Mouse (Mus musculus) lung, adult 2 months (tissue): ENCODE results near the gene 1700007K13Rik.

Source experiments
- CTCF ChIP-seq: fragments of 200-500 bp; IDR thresholded peaks from 2 replicates; pipeline ENCODE4 v1.5.1; 2011; ENCODE audit warnings: mild to moderate bottlenecking, low read length, control low read depth; ENCODE audit not compliant: insufficient read depth
- POLR2A ChIP-seq: fragments of 200-500 bp; IDR thresholded peaks from 2 replicates; pipeline ENCODE4 v1.6.1; 2011; ENCODE audit warnings: low read depth, mild to moderate bottlenecking, control low read depth, low read length, borderline replicate concordance; ENCODE audit errors: extremely low read depth

DNA sequence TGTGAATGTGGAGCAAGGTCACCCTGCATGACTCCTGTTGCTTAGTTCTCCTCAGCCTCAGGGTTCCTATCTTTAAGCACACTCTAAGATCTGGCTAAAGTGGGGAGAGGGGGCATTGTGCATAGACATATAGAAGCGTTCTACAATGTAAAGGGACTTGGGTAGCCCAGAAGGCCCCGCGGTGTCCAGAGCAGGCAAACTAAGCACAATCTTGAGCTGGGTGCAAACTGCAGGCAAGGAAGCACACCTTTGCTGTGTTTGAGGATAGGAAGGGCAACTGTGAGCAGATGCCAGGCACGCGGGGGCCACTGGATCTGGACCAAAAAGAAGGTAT, 20.0 kb downstream of the 1700007K13Rik start:
- TF ChIP-seq POLR2A (no peak), CTCF (no peak)
